Mouse (Mus musculus) midbrain, embryonic 10.5 days (tissue): ENCODE data around the gene Aldh4a1. TPM values are rescaled to one million over a fixed set of nuclear protein-coding genes. Genes with fewer than 3 reads are reported as not detected.

Source experiments
- microRNA-seq: library from miRNA; unstranded; fragments of <30 nt; microRNA quantifications from one replicate; pipeline ENCODE4, GENCODE M21; 2017
- polyA plus RNA-seq: library from polyadenylated mRNA; unstranded; fragments of >200 nt; fragmentation: Nextera tagmentation; extraction: Ambion mirVana; gene quantifications from 2 replicates; pipeline ENCODE4 v1.2.1, GENCODE M21; 2016

Gene Aldh4a1
- polyA plus RNA-seq, 1 experiment from 2014 or later, result 24.2 TPM

Small RNA genes lying within 50 kb of the gene (microRNA-seq; reads per million reads assigned to microRNA genes)
- gene Gm25571 (not detected), gene Mir7020 (not detected)

Other genes starting within 250 kb of the Aldh4a1 start
- 3.3 and 3.5 TPM in 2 replicates for gene Iffo2, start 92.3 kb upstream of the Aldh4a1 start, polyA plus RNA-seq
- not detected in 2 replicates for gene Gm21969, start 19.7 kb upstream of the Aldh4a1 start, polyA plus RNA-seq
- 0.09 TPM in 1 of 2 replicates, not detected in the other for gene Tas1r2, start 30.7 kb downstream of the Aldh4a1 start, polyA plus RNA-seq
- 1.3 and 1.8 TPM in 2 replicates for gene Pax7, start 210.7 kb downstream of the Aldh4a1 start, polyA plus RNA-seq